Mouse (Mus musculus) T-helper 17 cell (primary cell): ENCODE results near the gene Krtdap.

Experiments
- in situ Hi-C, 2 experiments: fragments of 300-600 bp; cut with MboI, MseI; formaldehyde crosslinking; loops; 1 replicate in 1 of 2; 2 replicates in 1 of 2; pipeline ENCODE4 v1.15.1; 2025; ENCODE audit warnings: high pct_unique_total_duplicates in 2 of 2

The Krtdap gene

DNA sequence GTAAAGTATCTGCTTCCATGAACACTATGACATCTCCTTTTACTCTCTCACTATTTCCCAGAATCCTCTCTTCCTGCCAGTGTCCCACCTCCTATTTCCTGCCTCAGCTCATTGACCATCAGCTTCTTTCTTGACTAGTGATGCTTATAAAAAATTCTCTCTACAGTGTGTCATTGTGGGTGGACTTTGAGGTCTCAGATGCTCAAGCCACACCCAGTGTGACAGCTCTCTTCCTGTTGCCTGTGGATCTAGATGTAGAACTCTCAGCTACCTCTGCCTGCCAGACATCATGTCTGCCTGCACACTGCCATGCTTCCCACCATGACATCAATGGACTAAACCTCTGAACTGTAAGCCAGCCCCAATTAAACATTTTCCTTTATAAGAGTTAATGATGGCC is 49.6 kb downstream of the Krtdap start:
- in situ Hi-C loops = no loop called here

DNA sequence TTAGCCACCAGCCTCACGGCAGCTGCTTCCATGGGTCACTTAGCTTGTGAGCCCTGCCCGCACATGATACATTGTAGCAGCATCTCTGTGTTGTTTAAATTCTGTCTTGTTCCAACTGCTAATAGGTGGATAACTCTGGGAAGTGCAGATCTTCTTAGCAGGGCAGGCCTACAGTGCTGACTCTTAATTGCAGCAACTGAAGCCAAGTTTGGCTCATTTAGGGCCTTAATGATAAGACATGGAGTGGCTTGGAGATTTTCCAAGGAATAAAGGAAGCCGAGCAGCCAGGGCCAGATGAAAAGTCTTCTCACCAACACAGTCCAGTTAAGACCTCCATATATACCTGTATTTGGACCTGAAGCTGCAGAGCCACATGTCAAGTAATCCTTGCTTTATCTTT is 52.6 kb downstream of the Krtdap start:
- in situ Hi-C loops = no loop called here
